Mouse (Mus musculus): ENCODE data around the gene Olfr959. TPM values are rescaled to one million over a fixed set of nuclear protein-coding genes. Genes with fewer than 3 reads are reported as not detected.

The Olfr959 gene
- polyA plus RNA-seq, 1 experiment = not detected

DNA sequence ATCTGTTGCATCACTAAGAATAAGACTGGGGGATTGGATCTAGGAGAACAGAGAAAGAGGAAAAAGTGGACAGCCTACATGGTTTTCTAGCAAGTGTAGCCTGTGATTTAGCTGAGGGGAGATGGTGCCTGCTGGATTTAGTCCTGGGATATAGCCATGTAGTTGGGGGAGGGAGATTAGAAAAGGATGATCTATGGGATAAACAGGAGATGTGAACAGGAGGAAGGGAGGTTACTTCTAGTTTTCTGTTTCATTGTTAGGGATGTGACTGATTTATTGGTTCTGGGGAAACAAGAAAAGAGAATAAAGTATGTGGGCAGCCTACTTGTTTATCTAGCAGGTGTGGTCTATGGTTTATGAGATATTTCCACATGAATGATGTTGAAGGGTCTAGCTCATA is 33.1 kb upstream of the Olfr959 start:
- no peak overlapping the region for H3K9ac ChIP-seq (ENCODE audit: low read depth, poor library complexity, severe bottlenecking)
- no peaks in the 10 kb centered on the region for H3K36me3 ChIP-seq (ENCODE audit: control insufficient read depth, insufficient read depth, low read length, poor library complexity, severe bottlenecking)
- no peak overlapping the region for H3K4me3 ChIP-seq (ENCODE audit: low read depth, low read length)
- no peaks in the 10 kb centered on the region for H3K27me3 ChIP-seq (ENCODE audit: control insufficient read depth, insufficient read depth, low read length, poor library complexity, severe bottlenecking)
- H3K27ac ChIP-seq (ENCODE audit: insufficient read depth, low read length) = no peak overlapping the region
- H3K4me1 ChIP-seq (ENCODE audit: control insufficient read depth, insufficient read depth, low read length) = peaks cover 1% of the 10 kb centered on the region
- TF ChIP-seq POLR2A (IDR thresholded peaks at IDR 0.05; ENCODE audit: insufficient read depth, low read length) (no peak), CTCF (IDR thresholded peaks at IDR 0.05; ENCODE audit: low read depth, low read length) (no peak), EP300 (IDR thresholded peaks at IDR 0.05; ENCODE audit: insufficient read depth, low read depth, low read length) (no peak)
- no peaks in the 10 kb centered on the region for H3K9me3 ChIP-seq (replicated peaks; ENCODE audit: control insufficient read depth, insufficient read depth, low read length, poor library complexity, severe bottlenecking)

- Histone ChIP-seq H3K27me3 (ENCODE audit: control insufficient read depth, insufficient read depth, low read length, poor library complexity, severe bottlenecking) (no peaks in the 10 kb centered on the region; the same call in 1 of the 2 replicates), H3K27ac (ENCODE audit: insufficient read depth, low read length) (no peak within 1 kb of the TSS), H3K9ac (ENCODE audit: low read depth, poor library complexity, severe bottlenecking) (no peak within 1 kb of the TSS), H3K9me3 (replicated peaks; ENCODE audit: control insufficient read depth, insufficient read depth, low read length, poor library complexity, severe bottlenecking) (no peaks in the 10 kb centered on the region), H3K4me1 (ENCODE audit: control insufficient read depth, insufficient read depth, low read length) (peaks cover 4% of the 10 kb centered on the region), H3K4me3 (ENCODE audit: low read depth, low read length) (0 out of 2 replicates have a peak within 1 kb of the TSS, but pooled peaks have one; percentile 6), H3K36me3 (ENCODE audit: control insufficient read depth, insufficient read depth, low read length, poor library complexity, severe bottlenecking) (no peaks in the 10 kb centered on the region)
- TF ChIP-seq EP300 (IDR thresholded peaks at IDR 0.05; ENCODE audit: insufficient read depth, low read depth, low read length) (no peak), CTCF (IDR thresholded peaks at IDR 0.05; ENCODE audit: low read depth, low read length) (no peak), POLR2A (IDR thresholded peaks at IDR 0.05; ENCODE audit: insufficient read depth, low read length) (no peak)
These were observed 28.7 kb upstream of the Olfr959 start, which contains the start of gene AW551984 for GRCm38 (mm10) chr9:39603999-39604453. AW551984 (minus strand) TSS chr9:39604403.

DNA sequence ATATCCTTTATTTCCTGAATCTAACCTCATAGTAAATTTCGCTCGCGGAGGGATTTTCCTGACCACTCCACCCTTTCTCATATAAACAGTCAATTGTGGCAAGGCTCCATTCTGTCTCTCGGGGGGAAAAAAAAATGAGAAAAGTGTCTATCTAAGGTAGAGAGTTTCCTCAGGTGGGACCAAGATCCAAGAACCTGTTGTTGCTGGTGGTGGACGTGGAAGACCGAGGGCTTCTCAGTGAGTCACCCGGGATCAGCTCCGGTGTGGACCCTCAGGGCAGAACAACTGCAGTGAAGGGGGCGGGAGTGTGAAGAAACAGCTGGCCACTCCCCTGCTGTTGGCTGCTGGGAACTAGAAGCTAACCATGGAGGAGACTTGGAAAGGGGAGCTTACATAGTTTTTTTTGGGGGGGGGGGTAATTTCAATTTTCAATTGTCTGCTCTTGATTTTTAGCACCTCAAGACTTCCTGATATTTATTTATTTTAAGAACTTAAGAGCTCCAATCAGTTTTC is 28.0 kb upstream of the Olfr959 start:
- Histone ChIP-seq H3K27ac (ENCODE audit: insufficient read depth, low read length) (no peak overlapping the region), H3K9ac (ENCODE audit: low read depth, poor library complexity, severe bottlenecking) (no peak overlapping the region), H3K36me3 (ENCODE audit: control insufficient read depth, insufficient read depth, low read length, poor library complexity, severe bottlenecking) (no peaks in the 10 kb centered on the region), H3K4me1 (ENCODE audit: control insufficient read depth, insufficient read depth, low read length) (peaks cover 4% of the 10 kb centered on the region), H3K27me3 (ENCODE audit: control insufficient read depth, insufficient read depth, low read length, poor library complexity, severe bottlenecking) (no peaks in the 10 kb centered on the region; the same call in 1 of the 2 replicates), H3K9me3 (replicated peaks; ENCODE audit: control insufficient read depth, insufficient read depth, low read length, poor library complexity, severe bottlenecking) (no peaks in the 10 kb centered on the region), H3K4me3 (ENCODE audit: low read depth, low read length) (no peak overlapping the region)
- TF ChIP-seq POLR2A (IDR thresholded peaks at IDR 0.05; ENCODE audit: insufficient read depth, low read length) = no peak
- no peak for TF ChIP-seq EP300 (IDR thresholded peaks at IDR 0.05; ENCODE audit: insufficient read depth, low read depth, low read length)
- TF ChIP-seq CTCF (IDR thresholded peaks at IDR 0.05; ENCODE audit: low read depth, low read length) = no peak

DNA sequence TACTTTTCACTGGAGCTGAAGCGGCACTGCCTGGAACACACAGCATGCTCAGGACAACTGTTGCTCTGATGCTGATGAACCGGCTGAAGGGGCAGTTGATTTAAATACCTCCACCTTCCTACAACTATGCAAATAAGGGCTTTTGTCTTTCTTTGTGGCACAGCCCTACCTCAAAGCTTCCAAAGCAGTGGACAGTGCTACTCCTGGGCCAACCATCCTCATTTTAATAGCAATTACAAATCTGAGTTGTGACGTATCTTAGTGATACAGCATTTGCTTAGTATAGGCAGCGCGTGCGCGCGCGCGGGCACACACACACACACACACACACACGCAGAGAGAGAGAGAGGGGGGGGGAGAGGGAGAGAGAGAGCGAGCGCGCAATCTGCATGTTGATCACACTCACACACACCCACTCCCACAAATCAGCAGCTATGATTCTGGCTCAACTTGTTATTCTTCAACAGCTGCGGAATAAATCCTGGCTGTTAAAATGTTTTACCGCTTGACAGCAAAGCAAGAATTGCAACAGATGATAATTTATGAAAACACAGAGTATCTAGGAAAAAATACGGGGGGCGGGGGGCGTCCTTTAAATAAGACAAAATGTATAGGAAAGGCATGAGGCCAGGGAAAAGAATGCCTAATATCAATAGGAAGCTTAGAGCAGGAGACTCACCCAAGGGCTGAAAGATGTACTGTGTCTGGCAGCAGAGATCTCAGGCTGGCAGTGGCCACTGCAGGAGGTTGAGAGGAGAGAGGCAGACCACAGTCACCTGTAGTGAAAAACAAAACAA is 27.4 kb upstream of the Olfr959 start:
- Histone ChIP-seq H3K4me3 (ENCODE audit: low read depth, low read length) (peak overlapping the region; percentile 14; the same call in 1 of the 2 replicates), H3K9ac (ENCODE audit: low read depth, poor library complexity, severe bottlenecking) (no peak overlapping the region), H3K4me1 (ENCODE audit: control insufficient read depth, insufficient read depth, low read length) (peaks cover 4% of the 10 kb centered on the region), H3K36me3 (ENCODE audit: control insufficient read depth, insufficient read depth, low read length, poor library complexity, severe bottlenecking) (no peaks in the 10 kb centered on the region), H3K27me3 (ENCODE audit: control insufficient read depth, insufficient read depth, low read length, poor library complexity, severe bottlenecking) (no peaks in the 10 kb centered on the region; the same call in 1 of the 2 replicates), H3K9me3 (replicated peaks; ENCODE audit: control insufficient read depth, insufficient read depth, low read length, poor library complexity, severe bottlenecking) (no peaks in the 10 kb centered on the region), H3K27ac (ENCODE audit: insufficient read depth, low read length) (no peak overlapping the region)
- TF ChIP-seq CTCF (IDR thresholded peaks at IDR 0.05; ENCODE audit: low read depth, low read length) (no peak), POLR2A (IDR thresholded peaks at IDR 0.05; ENCODE audit: insufficient read depth, low read length) (no peak), EP300 (IDR thresholded peaks at IDR 0.05; ENCODE audit: insufficient read depth, low read depth, low read length) (0 out of 2 replicates have a peak, but pooled peaks have one; percentile 4)

GRCm38 (mm10) chr9:39577050-39577449 is 1.7 kb upstream of the Olfr959 start:
- H3K9ac ChIP-seq (ENCODE audit: low read depth, poor library complexity, severe bottlenecking) = no peak overlapping the region
- no peaks in the 10 kb centered on the region for H3K36me3 ChIP-seq (ENCODE audit: control insufficient read depth, insufficient read depth, low read length, poor library complexity, severe bottlenecking)
- H3K9me3 ChIP-seq (replicated peaks; ENCODE audit: control insufficient read depth, insufficient read depth, low read length, poor library complexity, severe bottlenecking) = no peaks in the 10 kb centered on the region
- no peak overlapping the region for H3K27ac ChIP-seq (ENCODE audit: insufficient read depth, low read length)
- H3K27me3 ChIP-seq (ENCODE audit: control insufficient read depth, insufficient read depth, low read length, poor library complexity, severe bottlenecking) = no peaks in the 10 kb centered on the region
- H3K4me1 ChIP-seq (ENCODE audit: control insufficient read depth, insufficient read depth, low read length) = no peaks in the 10 kb centered on the region
- TF ChIP-seq EP300 (IDR thresholded peaks at IDR 0.05; ENCODE audit: insufficient read depth, low read depth, low read length) (no peak), POLR2A (IDR thresholded peaks at IDR 0.05; ENCODE audit: insufficient read depth, low read length) (no peak), CTCF (IDR thresholded peaks at IDR 0.05; ENCODE audit: low read depth, low read length) (no peak)
- no peak overlapping the region for H3K4me3 ChIP-seq (ENCODE audit: low read depth, low read length)

GRCm38 (mm10) chr9:39558349-39558647 is 17.1 kb downstream of the Olfr959 start:
- Histone ChIP-seq H3K9ac (ENCODE audit: low read depth, poor library complexity, severe bottlenecking) (no peak overlapping the region), H3K27ac (ENCODE audit: insufficient read depth, low read length) (no peak overlapping the region), H3K4me3 (ENCODE audit: low read depth, low read length) (no peak overlapping the region), H3K9me3 (replicated peaks; ENCODE audit: control insufficient read depth, insufficient read depth, low read length, poor library complexity, severe bottlenecking) (no peaks in the 10 kb centered on the region), H3K27me3 (ENCODE audit: control insufficient read depth, insufficient read depth, low read length, poor library complexity, severe bottlenecking) (no peaks in the 10 kb centered on the region), H3K36me3 (ENCODE audit: control insufficient read depth, insufficient read depth, low read length, poor library complexity, severe bottlenecking) (no peaks in the 10 kb centered on the region), H3K4me1 (ENCODE audit: control insufficient read depth, insufficient read depth, low read length) (no peaks in the 10 kb centered on the region)
- TF ChIP-seq EP300 (IDR thresholded peaks at IDR 0.05; ENCODE audit: insufficient read depth, low read depth, low read length) (no peak), POLR2A (IDR thresholded peaks at IDR 0.05; ENCODE audit: insufficient read depth, low read length) (no peak), CTCF (IDR thresholded peaks at IDR 0.05; ENCODE audit: low read depth, low read length) (no peak)

Data from ES-Bruce4 (cell line).